Mouse (Mus musculus) spleen, adult 2 months (tissue): Measurements from ENCODE around the gene Sbno2. TPM values are rescaled to one million over a fixed set of nuclear protein-coding genes. Genes with fewer than 3 reads are reported as not detected.

Experiments used
- DNase-seq, 2 experiments: peaks; one replicate each; pipeline versions ENCODE4 v3.0.0 to v3.0.0-alpha.2; 2012 to 2021; ENCODE audit warnings: low spot score in 2 of 2, low read depth in 1 of 2
- H3K27ac ChIP-seq: fragments of 200-500 bp; 2 replicates; pipeline ENCODE4 v1.5.1; 2012; ENCODE audit warnings: low read length, inconsistent platforms; ENCODE audit not compliant: insufficient read depth
- H3K27me3 ChIP-seq: fragments of 200-500 bp; 2 replicates; pipeline ENCODE4 v1.6.1; 2012; ENCODE audit warnings: mild to moderate bottlenecking, moderate library complexity, low read length, inconsistent platforms; ENCODE audit not compliant: control insufficient read depth, insufficient read depth
- H3K36me3 ChIP-seq: fragments of 200-500 bp; 2 replicates; pipeline ENCODE4 v1.6.1; 2012; ENCODE audit warnings: mild to moderate bottlenecking, low read length, inconsistent platforms; ENCODE audit not compliant: control insufficient read depth, insufficient read depth
- H3K4me1 ChIP-seq: fragments of 200-500 bp; 2 replicates; pipeline ENCODE4 v1.6.1; 2011; ENCODE audit warnings: inconsistent platforms; ENCODE audit not compliant: control insufficient read depth, insufficient read depth, insufficient read length
- H3K4me3 ChIP-seq: fragments of 200-500 bp; 2 replicates; pipeline ENCODE4 v1.5.1; 2011; ENCODE audit warnings: mild to moderate bottlenecking, inconsistent platforms; ENCODE audit not compliant: insufficient read depth, insufficient read length; ENCODE audit errors: extremely low read depth
- CTCF ChIP-seq: fragments of 200-500 bp; IDR thresholded peaks from 2 replicates; pipeline ENCODE4 v1.5.1; 2011; ENCODE audit warnings: mild to moderate bottlenecking, inconsistent platforms; ENCODE audit not compliant: insufficient read depth, insufficient read length, insufficient replicate concordance; ENCODE audit errors: extremely low read depth
- POLR2A ChIP-seq: fragments of 200-500 bp; IDR thresholded peaks from 2 replicates; pipeline ENCODE4 v1.6.1; 2011; ENCODE audit warnings: low read depth, low read length, inconsistent platforms
- WGBS: fragments of 180-500 bp; shearing (Covaris S2); methylation state at CpG from one replicate; pipeline ENCODE4 v1.1.7; 2018; 5-methylcytosine and 5-hydroxymethylcytosine counted together
- polyA plus RNA-seq: library from polyadenylated mRNA; depleted of rRNA; stranded (reverse); fragments of >200 nt; gene quantifications from 2 replicates; pipeline ENCODE4 v1.2.3, GENCODE M21; 2012

The Sbno2 gene
- polyA plus RNA-seq, 1 experiment: 95.0 TPM

DNA sequence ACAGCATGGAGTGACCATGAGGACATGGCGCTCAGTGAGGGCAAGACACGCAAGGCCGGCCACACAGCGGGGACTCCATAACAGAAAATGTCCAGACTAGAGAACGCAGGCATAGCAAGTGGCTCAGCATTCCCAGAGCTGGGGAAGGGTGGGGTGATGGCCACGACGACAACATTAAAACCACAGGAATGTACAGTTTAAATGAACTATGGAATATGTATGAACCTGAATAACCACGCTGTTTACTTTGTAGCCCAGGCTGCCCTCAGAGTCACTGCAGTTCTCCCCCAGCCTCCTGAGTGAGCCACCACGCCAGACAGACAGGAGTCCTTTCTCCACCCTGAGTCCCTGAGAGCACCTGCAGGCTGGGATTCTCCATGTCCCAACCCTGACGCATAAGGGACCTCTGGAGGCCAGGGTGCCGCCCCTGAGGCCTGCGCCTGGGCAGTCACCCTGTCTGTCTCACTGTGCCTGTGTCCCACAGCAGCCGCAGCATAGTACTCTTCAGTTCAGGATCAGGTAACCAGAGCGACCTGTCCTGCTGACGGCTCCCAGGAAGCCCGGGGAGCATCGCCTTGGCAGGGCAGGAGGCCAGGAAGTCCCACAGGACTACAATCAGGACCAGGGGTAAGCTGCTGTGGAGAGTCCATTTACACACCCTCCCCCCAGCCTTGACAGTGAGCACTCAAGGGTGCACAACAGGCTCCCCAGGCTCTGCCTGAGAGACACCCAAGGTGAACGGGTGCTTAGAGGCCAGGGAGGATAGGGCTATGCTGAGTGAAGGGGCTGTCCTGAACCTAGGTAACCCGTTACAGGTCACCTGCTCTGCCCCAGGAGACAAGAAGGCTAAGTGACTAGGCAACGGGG, 32.5 kb downstream of the Sbno2 start:
- TF ChIP-seq CTCF: no peak
- no peak overlapping the region for H3K4me3 ChIP-seq
- peaks cover 29% of the 10 kb centered on the region for H3K36me3 ChIP-seq
- H3K4me1 ChIP-seq: peaks cover 17% of the 10 kb centered on the region
- WGBS: 90% methylated on average over 20 of the region's 20 CpGs
- no peak overlapping the region for H3K27ac ChIP-seq
- no peaks in the 10 kb centered on the region for H3K27me3 ChIP-seq
- DNase-seq: no peak

DNA sequence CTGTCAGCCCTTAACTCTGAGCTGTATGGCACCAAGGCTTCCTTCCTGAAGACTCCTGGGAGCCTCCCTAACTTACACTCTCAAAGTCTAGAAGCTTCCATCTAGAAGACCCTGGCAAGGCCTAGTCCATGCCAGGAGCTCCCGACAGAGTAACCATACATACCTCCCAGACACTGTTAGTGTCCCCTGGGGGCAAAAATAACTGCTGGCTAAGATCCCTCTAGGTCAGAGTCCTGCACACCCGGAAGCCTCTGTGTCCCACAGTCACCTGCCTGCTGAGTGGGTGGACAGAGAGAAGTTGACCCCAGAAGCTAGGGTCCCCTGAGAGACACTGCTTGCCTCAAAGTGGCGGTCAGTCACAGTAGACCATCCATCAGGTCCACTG, 33.9 kb downstream of the Sbno2 start:
- 58% methylated on average over 3 of the region's 3 CpGs for WGBS
- Histone ChIP-seq H3K36me3 (peaks cover 39% of the 10 kb centered on the region), H3K4me3 (no peak overlapping the region), H3K4me1 (peaks cover 17% of the 10 kb centered on the region), H3K27me3 (no peaks in the 10 kb centered on the region), H3K27ac (peak overlapping the region; percentile 6)
- no peak for DNase-seq
- no peak for TF ChIP-seq CTCF
- TF ChIP-seq POLR2A: no peak

DNA sequence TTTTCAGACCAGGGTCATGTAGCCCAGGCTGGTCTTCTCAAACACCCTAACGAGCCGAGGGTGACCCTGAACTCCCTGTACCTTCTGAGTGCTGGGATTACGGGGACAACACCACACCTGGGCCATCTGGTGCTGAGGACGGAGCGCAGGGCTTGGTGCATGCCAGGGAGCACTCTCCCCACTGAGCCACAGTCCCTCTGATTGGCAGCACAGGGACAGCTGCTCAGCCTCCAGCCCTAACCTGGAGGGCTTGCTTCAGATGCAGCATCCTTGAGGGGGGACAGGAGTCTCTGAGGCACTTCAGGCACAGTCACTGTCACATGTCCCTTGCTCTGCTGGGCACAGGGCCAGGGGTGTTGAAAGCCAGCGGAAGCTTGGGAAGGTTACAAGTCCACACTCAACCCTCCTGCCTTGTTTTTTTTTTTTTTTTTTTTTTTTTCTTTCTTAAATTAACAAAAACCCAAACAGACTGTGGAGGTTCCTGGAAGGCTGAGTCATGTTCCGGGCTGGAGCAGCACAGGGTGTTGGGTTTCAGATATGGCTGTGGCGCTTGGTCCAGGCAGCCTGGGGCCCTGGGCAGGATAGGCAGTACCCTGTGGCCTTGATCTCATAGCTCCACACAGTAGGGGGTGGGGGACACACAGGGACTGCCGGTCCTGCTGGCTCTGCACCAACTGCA, 34.4 kb downstream of the Sbno2 start:
- DNase-seq: no peak
- H3K27ac ChIP-seq: peak overlapping the region; percentile 6; the same call in 1 of the 2 replicates
- peaks cover 14% of the 10 kb centered on the region for H3K4me1 ChIP-seq
- WGBS: 65% methylated on average over 9 of the region's 9 CpGs
- no peaks in the 10 kb centered on the region for H3K27me3 ChIP-seq
- no peak overlapping the region for H3K4me3 ChIP-seq
- TF ChIP-seq CTCF: no peak
- TF ChIP-seq POLR2A: no peak
- peaks cover 44% of the 10 kb centered on the region for H3K36me3 ChIP-seq

DNA sequence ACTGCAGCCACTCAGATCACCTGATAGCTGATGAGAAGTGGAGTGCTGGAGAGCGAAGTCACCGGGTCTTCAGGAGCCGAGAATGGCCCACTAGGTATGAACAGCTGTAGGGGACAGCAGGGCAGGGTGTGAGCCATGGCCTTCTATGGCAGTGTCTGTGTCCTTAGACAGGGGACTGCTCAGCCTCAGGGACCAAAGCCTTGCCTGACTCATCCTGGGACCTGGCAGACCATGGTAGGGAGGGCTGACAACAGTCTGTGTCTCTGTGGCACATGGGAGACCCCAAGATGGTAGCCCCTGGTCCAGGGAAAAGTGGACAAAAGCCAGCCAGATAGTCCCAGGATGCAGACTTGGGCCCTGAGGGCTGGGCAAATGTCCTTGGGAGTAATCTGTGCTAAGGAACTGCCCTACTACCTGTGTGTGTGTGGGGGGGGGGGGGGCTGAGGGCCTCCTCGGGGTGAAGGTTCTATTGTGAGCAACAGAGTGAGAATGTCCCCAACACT, 35.4 kb downstream of the Sbno2 start:
- no peak overlapping the region for H3K4me3 ChIP-seq
- H3K36me3 ChIP-seq: peaks cover 46% of the 10 kb centered on the region
- H3K27ac ChIP-seq: no peak overlapping the region
- WGBS: 91% methylated on average over 4 of the region's 4 CpGs
- no peak for DNase-seq
- TF ChIP-seq CTCF (no peak), POLR2A (no peak)
- peaks cover 10% of the 10 kb centered on the region; the same call in 1 of the 2 replicates for H3K4me1 ChIP-seq
- no peaks in the 10 kb centered on the region for H3K27me3 ChIP-seq

DNA sequence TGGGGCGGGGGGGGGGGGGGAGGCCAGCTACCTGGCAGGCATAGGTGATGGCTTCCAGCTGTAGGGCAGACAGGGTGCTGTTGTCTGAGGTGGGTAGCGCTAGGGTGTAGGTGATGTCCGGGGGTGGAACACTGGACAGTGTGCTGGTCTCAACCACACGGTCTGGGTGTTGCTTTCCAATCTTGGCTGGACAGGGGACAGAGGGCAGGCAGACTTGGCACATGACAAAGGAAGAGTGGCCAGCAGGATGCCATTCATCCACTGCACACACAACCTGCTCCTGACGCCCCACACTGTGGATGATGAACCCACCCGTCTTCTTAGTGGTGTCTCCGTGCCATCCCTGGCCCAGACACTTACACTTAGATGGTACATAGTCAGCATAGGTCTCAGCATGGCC, 36.1 kb downstream of the Sbno2 start:
- DNase-seq: no peak
- no peaks in the 10 kb centered on the region for H3K27me3 ChIP-seq
- H3K4me1 ChIP-seq: peaks cover 6% of the 10 kb centered on the region; the same call in 1 of the 2 replicates
- TF ChIP-seq CTCF: no peak
- TF ChIP-seq POLR2A: no peak
- no peak overlapping the region for H3K27ac ChIP-seq
- peaks cover 51% of the 10 kb centered on the region for H3K36me3 ChIP-seq
- 96% methylated on average over 6 of the region's 7 CpGs for WGBS
- H3K4me3 ChIP-seq: no peak overlapping the region

DNA sequence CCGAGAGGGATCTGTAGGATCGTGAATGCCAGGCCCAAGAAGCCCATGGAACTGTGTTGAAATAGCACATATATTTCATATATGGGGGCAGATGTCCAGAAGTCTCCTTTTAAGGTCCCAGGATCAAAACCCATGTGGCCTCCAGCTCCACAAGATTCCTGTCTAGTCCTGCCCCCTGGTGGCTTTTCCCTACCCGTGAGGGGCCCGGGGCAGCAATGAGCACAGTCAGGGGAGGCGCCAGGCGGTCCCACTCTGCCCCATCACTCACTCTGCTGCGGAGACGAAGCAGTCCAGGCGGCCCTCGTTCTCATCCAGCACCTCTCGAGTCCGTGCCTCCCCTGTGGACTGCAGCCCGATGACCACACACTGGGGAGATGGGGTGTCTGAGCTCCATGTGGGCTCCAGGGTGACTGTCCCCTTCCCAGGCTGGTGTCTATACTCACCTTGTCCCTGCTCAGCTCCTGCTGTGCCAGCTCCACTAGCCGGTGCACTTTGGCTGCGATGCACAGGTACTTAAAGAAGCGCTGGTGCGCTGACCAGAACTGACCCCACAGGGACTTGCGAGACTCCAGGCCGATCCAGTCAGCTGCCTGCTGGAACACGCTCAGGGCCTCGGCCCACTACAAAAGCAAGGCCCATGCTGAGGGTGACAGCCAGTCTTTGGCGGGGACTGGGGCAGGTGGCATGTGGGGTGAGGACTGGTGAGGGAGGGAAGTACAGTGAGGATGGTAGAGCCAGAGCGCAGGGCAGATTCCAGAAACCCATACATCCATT, 41.3 kb downstream of the Sbno2 start:
- Histone ChIP-seq H3K4me3 (no peak overlapping the region), H3K4me1 (no peaks in the 10 kb centered on the region), H3K36me3 (peaks cover 80% of the 10 kb centered on the region), H3K27ac (no peak overlapping the region), H3K27me3 (no peaks in the 10 kb centered on the region)
- WGBS: 95% methylated on average over 23 of the region's 23 CpGs
- peak; percentile 17; the same call in 1 of the 2 replicates for TF ChIP-seq CTCF
- no peak for TF ChIP-seq POLR2A
- no peak for DNase-seq
